Mouse (Mus musculus): ENCODE measurements at regions not wholly inside any gene's neighbourhood (a gene's known extent, or its start where the extent isn't known, plus 50 kb on each side); places are given as distances from the start of the nearest gene placed in this dataset.

- TF ChIP-seq POLR2A (IDR thresholded peaks at IDR 0.05; ENCODE audit: borderline replicate concordance, extremely low read depth, insufficient read depth, insufficient read length, poor library complexity, severe bottlenecking) (no peak), CTCF (IDR thresholded peaks at IDR 0.05; ENCODE audit: borderline replicate concordance, extremely low read depth, insufficient read depth, insufficient read length) (no peak)
- DNase-seq (ENCODE audit: low read depth), result no peak
These were observed 212.4 kb downstream of the Efhb start for GRCm38 (mm10) chr17:53250570-53251265.

GRCm38 (mm10) chr17:53248501-53248900, 214.6 kb downstream of the Efhb start:
- TF ChIP-seq POLR2A (IDR thresholded peaks at IDR 0.05; ENCODE audit: borderline replicate concordance, extremely low read depth, insufficient read depth, insufficient read length, poor library complexity, severe bottlenecking) (no peak), CTCF (IDR thresholded peaks at IDR 0.05; ENCODE audit: borderline replicate concordance, extremely low read depth, insufficient read depth, insufficient read length) (no peak)
- peak; percentile 37 for DNase-seq (ENCODE audit: low read depth)

- TF ChIP-seq CTCF (IDR thresholded peaks at IDR 0.05; ENCODE audit: borderline replicate concordance, extremely low read depth, insufficient read depth, insufficient read length), result no peak
- no peak for TF ChIP-seq POLR2A (IDR thresholded peaks at IDR 0.05; ENCODE audit: borderline replicate concordance, extremely low read depth, insufficient read depth, insufficient read length, poor library complexity, severe bottlenecking)
- DNase-seq (ENCODE audit: low read depth), result peak; percentile 60
These were observed 215.4 kb downstream of the Efhb start for GRCm38 (mm10) chr17:53247593-53248236.

GRCm38 (mm10) chr17:53210416-53210772, 252.7 kb downstream of the Efhb start:
- DNase-seq (ENCODE audit: low read depth), result no peak
- TF ChIP-seq POLR2A (IDR thresholded peaks at IDR 0.05; ENCODE audit: borderline replicate concordance, extremely low read depth, insufficient read depth, insufficient read length, poor library complexity, severe bottlenecking) (no peak), CTCF (IDR thresholded peaks at IDR 0.05; ENCODE audit: borderline replicate concordance, extremely low read depth, insufficient read depth, insufficient read length) (no peak)

- peak; percentile 48 for DNase-seq (ENCODE audit: low read depth)
- no peak for TF ChIP-seq CTCF (IDR thresholded peaks at IDR 0.05; ENCODE audit: borderline replicate concordance, extremely low read depth, insufficient read depth, insufficient read length)
- no peak for TF ChIP-seq POLR2A (IDR thresholded peaks at IDR 0.05; ENCODE audit: borderline replicate concordance, extremely low read depth, insufficient read depth, insufficient read length, poor library complexity, severe bottlenecking)
These were observed 253.3 kb downstream of the Efhb start for GRCm38 (mm10) chr17:53209720-53210415.
